Mouse (Mus musculus) limb, embryonic 14.5 days (tissue): Measurements from ENCODE around the gene Prkrip1. TPM values are rescaled to one million over a fixed set of nuclear protein-coding genes. Genes with fewer than 3 reads are reported as not detected.

Source experiments
- ATAC-seq: fragments of 200-750 bp; cut with Nextera tagmentation; 2 replicates; pipeline ENCODE4 v1.8.0; 2017; ENCODE audit warnings: low read depth, moderate number of reproducible peaks, moderate TSS enrichment; ENCODE audit not compliant: low FRiP score
- DNase-seq: peaks from one replicate; pipeline ENCODE4 v3.0.0-alpha.2; 2015; ENCODE audit warnings: low spot score
- H3K27ac ChIP-seq: fragments of 300-500 bp; sonication (generic); replicated peaks from 2 replicates; pipeline ENCODE4 v1.5.1; 2014; ENCODE audit warnings: low read depth, mild to moderate bottlenecking, low read length, moderate library complexity, mixed read lengths
- H3K27me3 ChIP-seq: fragments of 300-500 bp; sonication (generic); 2 replicates; pipeline ENCODE4 v1.6.1; 2014; ENCODE audit warnings: low read length, mixed read lengths; ENCODE audit not compliant: control insufficient read depth, insufficient read depth
- H3K36me3 ChIP-seq: fragments of 300-500 bp; sonication (generic); 2 replicates; pipeline ENCODE4 v1.6.1; 2014; ENCODE audit warnings: mild to moderate bottlenecking, low read length, moderate library complexity, mixed read lengths; ENCODE audit not compliant: control insufficient read depth, insufficient read depth
- H3K4me1 ChIP-seq: fragments of 300-500 bp; sonication (generic); 2 replicates; pipeline ENCODE4 v1.6.1; 2014; ENCODE audit warnings: antibody characterized with exemption, low read length, mixed read lengths; ENCODE audit not compliant: control insufficient read depth, insufficient read depth
- H3K4me2 ChIP-seq: fragments of 300-500 bp; sonication (generic); replicated peaks from 2 replicates; pipeline ENCODE4 v1.6.1; 2014; ENCODE audit warnings: low read depth, mild to moderate bottlenecking, low read length, moderate library complexity; ENCODE audit not compliant: severe bottlenecking
- H3K4me3 ChIP-seq: fragments of 300-500 bp; sonication (generic); replicated peaks from 2 replicates; pipeline ENCODE4 v1.5.1; 2014; ENCODE audit warnings: low read length
- H3K9ac ChIP-seq: fragments of 300-500 bp; sonication (generic); 2 replicates; pipeline ENCODE4 v1.6.1; 2014; ENCODE audit warnings: mild to moderate bottlenecking, low read depth, low read length, moderate library complexity; ENCODE audit not compliant: severe bottlenecking
- H3K9me3 ChIP-seq: fragments of 300-500 bp; sonication (generic); 2 replicates; pipeline ENCODE4 v1.6.1; 2016; ENCODE audit warnings: low read length; ENCODE audit not compliant: control insufficient read depth
- POLR2A ChIP-seq: fragments of 200-500 bp; IDR thresholded peaks from 2 replicates; pipeline ENCODE4 v1.8.0; 2012; ENCODE audit warnings: inconsistent platforms, mild to moderate bottlenecking, moderate library complexity, borderline replicate concordance; ENCODE audit not compliant: insufficient read depth, insufficient read length; ENCODE audit errors: extremely low read depth
- WGBS: fragments of 180-500 bp; shearing (Covaris S2); extraction: QIAGEN DNeasy Blood & Tissue Kit; methylation state at CpG from one replicate; pipeline ENCODE4 v1.1.7; 2014; 5-methylcytosine and 5-hydroxymethylcytosine counted together
- polyA plus RNA-seq, 2 experiments: library from polyadenylated mRNA; depleted of rRNA in 1 of 2; stranded (reverse) in 1 of 2; unstranded in 1 of 2; fragments of >200 nt; fragmentation: Nextera tagmentation in 1 of 2; extraction: Ambion mirVana in 1 of 2; gene quantifications; 2 replicates each; pipeline versions ENCODE4 v1.2.1 to v1.2.3; 2012 to 2014

The Prkrip1 gene
- polyA plus RNA-seq, 2 experiments, result 32.4 to 52.3 TPM

DNA sequence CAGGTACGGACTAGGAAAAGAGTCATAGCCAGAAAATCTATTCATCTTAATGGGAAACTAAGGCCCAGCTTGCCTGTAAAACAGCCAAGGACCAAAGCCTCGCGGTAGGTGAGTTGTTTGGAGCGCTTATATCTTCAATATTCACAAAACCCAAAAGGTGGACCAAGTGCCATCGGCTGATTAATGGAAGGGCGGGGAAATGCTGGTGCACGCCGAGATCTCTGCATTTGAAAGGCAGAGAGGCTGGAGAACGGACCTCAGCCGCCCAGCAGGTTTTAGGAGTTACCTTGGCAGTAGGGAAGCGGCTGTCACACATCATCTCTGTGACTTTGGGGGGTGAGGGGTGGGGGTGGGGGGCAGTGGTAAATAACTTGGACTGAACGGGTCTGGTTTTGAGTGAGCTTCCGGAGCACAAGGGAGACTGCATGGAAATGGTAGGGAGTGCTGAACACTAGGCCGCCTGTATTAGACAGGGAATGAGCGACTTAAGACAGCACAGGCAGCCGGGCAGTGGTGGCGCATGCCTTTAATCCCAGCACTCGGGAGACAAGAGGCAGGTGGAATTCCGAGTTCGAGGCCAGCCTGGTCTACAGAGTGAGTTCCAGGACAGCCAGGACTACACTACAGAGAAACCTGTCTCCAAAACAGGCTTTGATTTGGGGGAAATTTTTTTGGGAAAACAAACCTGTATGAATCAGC is 62.3 kb downstream of the Prkrip1 start:
- H3K27ac ChIP-seq, result 0 out of 2 replicates have a peak overlapping the region, but pooled peaks have one; percentile 2
- H3K4me3 ChIP-seq, result peak overlapping the region; percentile 64
- peak overlapping the region; percentile 71 for H3K9ac ChIP-seq
- no peaks in the 10 kb centered on the region for H3K27me3 ChIP-seq
- ATAC-seq (peak; percentile 9), DNase-seq (no peak)
- H3K4me2 ChIP-seq, result peak overlapping the region; percentile 77
- no peak for TF ChIP-seq POLR2A
- 4% methylated on average over 20 of the region's 20 CpGs for WGBS
- no peaks in the 10 kb centered on the region for H3K9me3 ChIP-seq
- peaks cover 42% of the 10 kb centered on the region for H3K36me3 ChIP-seq
- H3K4me1 ChIP-seq, result peaks cover 13% of the 10 kb centered on the region

DNA sequence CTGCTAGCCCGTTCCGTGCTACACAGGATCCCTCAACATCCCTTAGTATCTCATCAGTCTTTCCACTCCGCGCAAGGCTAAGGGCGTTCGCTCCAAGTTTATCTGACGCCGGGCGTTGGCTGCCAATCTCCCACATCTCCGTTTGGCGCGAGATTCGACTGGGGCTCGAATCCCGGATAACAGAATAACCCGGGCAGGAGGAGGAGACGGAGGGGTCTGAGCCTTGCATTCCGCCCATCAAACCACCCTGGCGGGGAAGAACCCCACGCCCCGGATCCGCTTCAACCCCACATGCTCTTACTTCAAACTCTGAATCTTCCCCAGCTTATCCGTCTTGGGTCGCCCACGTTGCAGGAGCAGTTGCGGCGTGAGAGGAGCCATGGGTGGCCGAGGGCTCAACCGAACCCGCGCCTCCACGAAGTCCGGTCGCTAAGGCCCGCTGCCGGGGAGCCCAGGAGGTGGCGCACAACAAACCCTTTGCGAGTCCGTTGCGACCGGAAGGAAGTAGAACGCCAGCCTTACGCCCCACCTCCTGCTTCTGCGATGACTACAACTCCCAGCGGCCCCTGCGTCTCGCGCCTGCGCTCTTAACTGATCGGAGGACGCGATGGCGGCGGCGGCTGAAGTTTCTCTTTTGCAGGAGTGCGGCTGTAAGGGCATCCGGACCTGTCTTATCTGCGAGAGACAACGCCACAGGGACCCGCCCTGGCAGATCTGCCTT is 63.0 kb downstream of the Prkrip1 start, which contains the start of the genes Lrwd1 and Alkbh4:
Gene Lrwd1, minus strand, starts transcription at position 504 of the 721 bp plus-strand sequence.
Gene Alkbh4, plus strand, starts transcription at position 576 of the 721 bp plus-strand sequence.
- H3K4me2 ChIP-seq, result peak within 1 kb of the TSS; percentile 77
- H3K9me3 ChIP-seq, result no peaks in the 10 kb centered on the region
- 0 out of 2 replicates have a peak within 1 kb of the TSS, but pooled peaks have one; percentile 38 for H3K27ac ChIP-seq
- under 1% methylated on average over 60 of the region's 60 CpGs for WGBS
- peaks cover 40% of the 10 kb centered on the region for H3K36me3 ChIP-seq
- DNase-seq, result peak; percentile 98
- 0 out of 2 replicates have a peak, but pooled peaks have one; percentile 20 for TF ChIP-seq POLR2A
- no peaks in the 10 kb centered on the region for H3K27me3 ChIP-seq
- peak within 1 kb of the TSS; percentile 71 for H3K9ac ChIP-seq
- H3K4me3 ChIP-seq, result peak within 1 kb of the TSS; percentile 64
- peaks cover 13% of the 10 kb centered on the region for H3K4me1 ChIP-seq
- ATAC-seq, result peak; percentile 94

Other genes starting within 250 kb of the Prkrip1 start
- gene Ssc4d, start 224.4 kb downstream of the Prkrip1 start, polyA plus RNA-seq (2012; rRNA removed), result 6.6 and 7.2 TPM in 2 replicates
- gene Ssc4d, start 224.4 kb downstream of the Prkrip1 start, polyA plus RNA-seq (2014; fragmentation: Nextera tagmentation; extraction: Ambion mirVana), result 2.6 and 3.2 TPM in 2 replicates
- gene Zp3, start 218.9 kb downstream of the Prkrip1 start, polyA plus RNA-seq (2012; rRNA removed), result 0.32 and 0.38 TPM in 2 replicates
- gene Zp3, start 218.9 kb downstream of the Prkrip1 start, polyA plus RNA-seq (2014; fragmentation: Nextera tagmentation; extraction: Ambion mirVana), result 0.37 and 0.40 TPM in 2 replicates
- gene Dtx2, start 204.2 kb downstream of the Prkrip1 start, polyA plus RNA-seq (2012; rRNA removed), result 28.5 and 38.2 TPM in 2 replicates
- 29.5 TPM in 2 replicates for gene Dtx2, start 204.2 kb downstream of the Prkrip1 start, polyA plus RNA-seq (2014; fragmentation: Nextera tagmentation; extraction: Ambion mirVana)
- gene Upk3b, start 160.5 kb downstream of the Prkrip1 start, polyA plus RNA-seq (2012; rRNA removed), result 0.15 and 1.1 TPM in 2 replicates
- 0.28 and 0.74 TPM in 2 replicates for gene Upk3b, start 160.5 kb downstream of the Prkrip1 start, polyA plus RNA-seq (2014; fragmentation: Nextera tagmentation; extraction: Ambion mirVana)
- gene Upk3bl, start 144.5 kb downstream of the Prkrip1 start, polyA plus RNA-seq (2012; rRNA removed), result 3.0 and 7.5 TPM in 2 replicates
- 11.5 and 14.1 TPM in 2 replicates for gene Upk3bl, start 144.5 kb downstream of the Prkrip1 start, polyA plus RNA-seq (2014; fragmentation: Nextera tagmentation; extraction: Ambion mirVana)
- gene Rasa4, start 115.0 kb downstream of the Prkrip1 start, polyA plus RNA-seq (2012; rRNA removed), result 29.4 and 35.0 TPM in 2 replicates
- 14.1 and 17.1 TPM in 2 replicates for gene Rasa4, start 115.0 kb downstream of the Prkrip1 start, polyA plus RNA-seq (2014; fragmentation: Nextera tagmentation; extraction: Ambion mirVana)
- gene Polr2j, start 82.3 kb downstream of the Prkrip1 start, polyA plus RNA-seq (2012; rRNA removed), result 148 and 156 TPM in 2 replicates
- gene Polr2j, start 82.3 kb downstream of the Prkrip1 start, polyA plus RNA-seq (2014; fragmentation: Nextera tagmentation; extraction: Ambion mirVana), result 245 and 251 TPM in 2 replicates
- 59.4 and 71.7 TPM in 2 replicates for gene Lrwd1, start 62.9 kb downstream of the Prkrip1 start, polyA plus RNA-seq (2012; rRNA removed)
- gene Lrwd1, start 62.9 kb downstream of the Prkrip1 start, polyA plus RNA-seq (2014; fragmentation: Nextera tagmentation; extraction: Ambion mirVana), result 31.1 and 33.6 TPM in 2 replicates
- gene Alkbh4, start 62.8 kb downstream of the Prkrip1 start, polyA plus RNA-seq (2012; rRNA removed), result 20.0 and 28.9 TPM in 2 replicates
- gene Alkbh4, start 62.8 kb downstream of the Prkrip1 start, polyA plus RNA-seq (2014; fragmentation: Nextera tagmentation; extraction: Ambion mirVana), result 15.0 and 16.1 TPM in 2 replicates
- 13.7 and 18.4 TPM in 2 replicates for gene Orai2, start 28.2 kb downstream of the Prkrip1 start, polyA plus RNA-seq (2012; rRNA removed)
- 9.0 and 10.2 TPM in 2 replicates for gene Orai2, start 28.2 kb downstream of the Prkrip1 start, polyA plus RNA-seq (2014; fragmentation: Nextera tagmentation; extraction: Ambion mirVana)
- 14.6 and 19.7 TPM in 2 replicates for gene Sh2b2, start 47.6 kb upstream of the Prkrip1 start, polyA plus RNA-seq (2012; rRNA removed)
- 6.3 and 9.0 TPM in 2 replicates for gene Sh2b2, start 47.6 kb upstream of the Prkrip1 start, polyA plus RNA-seq (2014; fragmentation: Nextera tagmentation; extraction: Ambion mirVana)